Mouse (Mus musculus) hindbrain, postnatal 0 days (tissue): Measurements from ENCODE around the gene Gm5414. TPM values are rescaled to one million over a fixed set of nuclear protein-coding genes. Genes with fewer than 3 reads are reported as not detected.

Experiments used
- ATAC-seq: fragments of 200-750 bp; cut with Nextera tagmentation; 2 replicates; pipeline ENCODE4 v1.8.0; 2017; ENCODE audit warnings: mild to moderate bottlenecking, moderate TSS enrichment, moderate library complexity
- DNase-seq: peaks from one replicate; pipeline ENCODE4 v3.0.0-alpha.2; 2015; ENCODE audit warnings: low spot score
- H3K27ac ChIP-seq: fragments of 300-500 bp; sonication (generic); 2 replicates; pipeline ENCODE4 v1.5.1; 2014; ENCODE audit warnings: mild to moderate bottlenecking
- H3K27me3 ChIP-seq: fragments of 300-500 bp; sonication (generic); 2 replicates; pipeline ENCODE4 v1.6.1; 2014; ENCODE audit warnings: low read length, mixed read lengths; ENCODE audit not compliant: insufficient read depth
- H3K36me3 ChIP-seq: fragments of 300-500 bp; sonication (generic); 2 replicates; pipeline ENCODE4 v1.6.1; 2014; ENCODE audit warnings: low read length, mixed read lengths; ENCODE audit not compliant: insufficient read depth
- H3K4me1 ChIP-seq: fragments of 300-500 bp; sonication (generic); 2 replicates; pipeline ENCODE4 v1.6.1; 2014; ENCODE audit warnings: antibody characterized with exemption, low read length, mixed read lengths; ENCODE audit not compliant: insufficient read depth
- H3K4me2 ChIP-seq: fragments of 300-500 bp; sonication (generic); 2 replicates; pipeline ENCODE4 v1.6.1; 2014; ENCODE audit warnings: low read depth, mild to moderate bottlenecking, low read length, moderate library complexity, mixed read lengths
- H3K4me3 ChIP-seq: fragments of 300-500 bp; sonication (generic); 2 replicates; pipeline ENCODE4 v1.5.1; 2014; ENCODE audit warnings: low read length
- H3K9ac ChIP-seq: fragments of 300-500 bp; sonication (generic); replicated peaks from 2 replicates; pipeline ENCODE4 v1.6.1; 2014; ENCODE audit warnings: mild to moderate bottlenecking, low read length, moderate library complexity, mixed read lengths
- H3K9me3 ChIP-seq: fragments of 300-500 bp; sonication (generic); 2 replicates; pipeline ENCODE4 v1.6.1; 2016; ENCODE audit warnings: low read length, mixed read lengths
- CTCF ChIP-seq: IDR thresholded peaks from 2 replicates; pipeline ENCODE4 v1.5.1; 2016; ENCODE audit warnings: antibody characterized with exemption, control low read depth, low read depth
- WGBS: fragments of 180-500 bp; shearing (Covaris S2); extraction: QIAGEN DNeasy Blood & Tissue Kit; methylation state at CpG from one replicate; pipeline ENCODE4 v1.1.7; 2014; 5-methylcytosine and 5-hydroxymethylcytosine counted together
- microRNA-seq, 2 experiments: library from miRNA; unstranded; fragments of <30 nt; microRNA quantifications; one replicate each; pipeline ENCODE4; 2016
- polyA plus RNA-seq: library from polyadenylated mRNA; unstranded; fragments of >200 nt; fragmentation: Nextera tagmentation; extraction: Ambion mirVana; gene quantifications from 2 replicates; pipeline ENCODE4 v1.2.1, GENCODE M21; 2015
- total RNA-seq: library from RNA; depleted of rRNA; stranded (reverse); fragments of >200 nt; gene quantifications from 2 replicates; pipeline ENCODE4 v1.2.3, GENCODE M21; 2014; rRNA removed

The Gm5414 gene
- total and polyA plus RNA-seq, 2 experiments from 2014 or later: not detected

DNA sequence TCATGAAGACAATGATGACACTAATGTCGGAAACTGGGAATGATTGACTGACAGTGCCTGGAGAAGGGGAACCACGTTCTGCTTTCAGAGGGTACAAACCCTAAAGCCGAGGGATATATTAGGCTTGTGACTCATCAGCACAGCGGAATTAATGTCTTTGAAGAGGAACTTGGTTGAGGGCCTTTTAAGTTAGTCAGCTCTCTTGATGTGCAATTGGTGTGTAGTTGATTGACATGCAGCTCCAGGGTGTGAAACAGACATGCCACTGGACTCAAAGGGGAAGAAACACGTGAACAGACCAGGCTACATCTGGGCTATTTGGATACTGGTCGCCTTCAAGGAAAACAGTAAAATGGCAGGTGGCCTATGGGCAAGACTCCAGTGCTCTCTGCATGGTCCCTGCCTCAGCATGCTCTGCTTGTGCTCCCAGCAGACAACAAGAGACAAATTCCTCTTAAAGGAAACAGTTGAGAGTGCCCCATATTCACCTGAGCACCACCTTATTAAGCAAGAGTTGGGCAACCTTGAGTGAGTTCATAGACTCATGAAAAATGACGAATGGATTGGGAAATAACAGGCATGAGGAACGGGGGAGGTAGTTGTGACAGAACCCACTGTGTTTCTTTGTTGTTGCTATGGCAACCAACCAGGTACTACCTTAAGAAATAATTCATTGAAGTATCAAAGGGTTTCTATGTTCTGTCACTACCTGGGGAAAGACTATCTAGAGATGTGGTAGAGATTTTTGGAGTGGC, 44.6 kb downstream of the Gm5414 start:
- Histone ChIP-seq H3K27ac (no peak overlapping the region), H3K27me3 (no peaks in the 10 kb centered on the region), H3K4me1 (no peaks in the 10 kb centered on the region), H3K4me2 (no peak overlapping the region), H3K9ac (no peak overlapping the region), H3K4me3 (no peak overlapping the region), H3K9me3 (no peaks in the 10 kb centered on the region), H3K36me3 (no peaks in the 10 kb centered on the region)
- WGBS: 77% methylated on average over 8 of the region's 8 CpGs
- no peak for DNase-seq
- TF ChIP-seq CTCF: no peak
- ATAC-seq: no peak

DNA sequence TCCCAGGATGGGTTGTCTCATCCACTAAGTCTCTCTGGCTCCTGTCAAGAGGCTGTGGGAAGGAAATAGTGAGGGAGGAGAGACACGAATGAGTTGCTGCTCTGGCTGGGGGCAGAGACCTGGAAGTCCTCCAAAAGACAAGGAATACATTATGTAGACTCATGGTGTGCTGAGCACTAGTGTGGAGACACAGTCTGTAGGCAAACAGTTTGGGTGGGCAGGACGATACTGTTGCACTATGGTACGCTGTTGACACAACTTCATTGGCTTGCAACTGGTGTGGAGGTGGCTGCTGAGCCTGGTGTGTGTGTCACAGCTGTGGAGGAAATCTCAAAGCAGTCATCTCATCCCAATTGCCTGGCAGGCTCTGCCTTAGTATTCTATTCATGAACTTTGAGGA, 46.3 kb downstream of the Gm5414 start:
- Histone ChIP-seq H3K4me1 (no peaks in the 10 kb centered on the region), H3K9ac (no peak overlapping the region), H3K4me2 (no peak overlapping the region), H3K27me3 (no peaks in the 10 kb centered on the region), H3K27ac (no peak overlapping the region), H3K9me3 (no peaks in the 10 kb centered on the region), H3K36me3 (no peaks in the 10 kb centered on the region), H3K4me3 (no peak overlapping the region)
- TF ChIP-seq CTCF: no peak
- 64% methylated on average over 3 of the region's 3 CpGs for WGBS
- DNase-seq (no peak), ATAC-seq (no peak)

DNA sequence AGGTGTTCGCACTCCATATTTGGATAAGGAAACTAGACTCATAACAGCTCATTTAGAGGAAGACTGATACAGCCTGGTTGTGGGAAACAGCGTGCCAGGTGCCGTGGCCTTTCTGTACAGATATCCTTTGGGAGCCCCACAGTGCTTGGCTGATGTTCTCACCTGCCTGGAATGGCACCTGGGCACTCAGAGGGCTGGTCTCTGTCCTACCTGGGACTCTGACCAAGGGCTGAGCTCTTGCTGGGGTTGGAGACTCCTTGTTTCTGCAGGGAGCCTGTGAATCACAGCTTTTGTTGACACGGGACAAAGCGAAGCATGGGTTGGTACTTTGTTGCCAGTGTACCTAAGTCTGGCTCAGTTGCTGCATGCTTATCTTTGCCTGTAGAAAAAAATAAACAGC, 52.5 kb downstream of the Gm5414 start:
- 88% methylated on average over 5 of the region's 5 CpGs for WGBS
- no peaks in the 10 kb centered on the region for H3K36me3 ChIP-seq
- no peak for ATAC-seq
- no peak overlapping the region for H3K27ac ChIP-seq
- H3K9me3 ChIP-seq: no peaks in the 10 kb centered on the region
- no peak for TF ChIP-seq CTCF
- DNase-seq: no peak
- H3K27me3 ChIP-seq: no peaks in the 10 kb centered on the region
- no peaks in the 10 kb centered on the region for H3K4me1 ChIP-seq
- no peak overlapping the region for H3K4me2 ChIP-seq
- H3K9ac ChIP-seq: no peak overlapping the region
- H3K4me3 ChIP-seq: no peak overlapping the region

Small RNAs within 50 kb of the gene (microRNA-seq; reads per million reads assigned to microRNA genes)
- gene Gm44383 (0 reads per million in 2 experiments), gene Gm44479 (0 reads per million in 2 experiments)

Other genes with a start within 250 kb of the Gm5414 start
- gene Krt7, start 217.1 kb downstream of the Gm5414 start, total RNA-seq: 0.40 and 0.73 TPM in 2 replicates
- gene Krt7, start 217.1 kb downstream of the Gm5414 start, polyA plus RNA-seq: 0.84 and 0.95 TPM in 2 replicates
- 0.75 and 1.5 TPM in 2 replicates for gene Krt87, start 189.4 kb downstream of the Gm5414 start, total RNA-seq
- gene Krt87, start 189.4 kb downstream of the Gm5414 start, polyA plus RNA-seq: 0.69 and 0.96 TPM in 2 replicates
- not detected in 2 replicates for gene Krt88, start 180.4 kb downstream of the Gm5414 start, total RNA-seq
- gene Krt88, start 180.4 kb downstream of the Gm5414 start, polyA plus RNA-seq: 0.16 TPM in 1 of 2 replicates, not detected in the other
- not detected in 2 replicates for gene Krt81, start 164.4 kb downstream of the Gm5414 start, total RNA-seq
- gene Krt81, start 164.4 kb downstream of the Gm5414 start, polyA plus RNA-seq: 0.09 TPM in 1 of 2 replicates, not detected in the other
- gene Krt86, start 154.7 kb downstream of the Gm5414 start, total RNA-seq: 0.05 TPM in 1 of 2 replicates, not detected in the other
- gene Krt86, start 154.7 kb downstream of the Gm5414 start, polyA plus RNA-seq: 0.26 and 0.34 TPM in 2 replicates
- not detected in 2 replicates for gene Krt83, start 136.7 kb downstream of the Gm5414 start, total RNA-seq
- gene Krt83, start 136.7 kb downstream of the Gm5414 start, polyA plus RNA-seq: not detected in 2 replicates
- not detected in 2 replicates for gene Gm49425, start 110.9 kb downstream of the Gm5414 start, total RNA-seq
- gene Gm49425, start 110.9 kb downstream of the Gm5414 start, polyA plus RNA-seq: not detected in 2 replicates
- not detected in 2 replicates for gene Krt84, start 95.4 kb downstream of the Gm5414 start, total RNA-seq
- not detected in 2 replicates for gene Krt84, start 95.4 kb downstream of the Gm5414 start, polyA plus RNA-seq
- gene Krt82, start 77.5 kb downstream of the Gm5414 start, total RNA-seq: not detected in 2 replicates
- not detected in 2 replicates for gene Krt82, start 77.5 kb downstream of the Gm5414 start, polyA plus RNA-seq
- 0.11 TPM in 1 of 2 replicates, not detected in the other for gene Krt90, start 65.2 kb downstream of the Gm5414 start, total RNA-seq
- gene Krt90, start 65.2 kb downstream of the Gm5414 start, polyA plus RNA-seq: 0.11 and 0.26 TPM in 2 replicates
- gene Krt75, start 54.3 kb downstream of the Gm5414 start, total RNA-seq: 0.10 and 0.47 TPM in 2 replicates
- 0.09 and 0.15 TPM in 2 replicates for gene Krt75, start 54.3 kb downstream of the Gm5414 start, polyA plus RNA-seq
- not detected in 2 replicates for gene Gm5478, start 19.2 kb upstream of the Gm5414 start, total RNA-seq
- gene Gm5478, start 19.2 kb upstream of the Gm5414 start, polyA plus RNA-seq: not detected in 2 replicates
- gene Krt6b, start 52.1 kb upstream of the Gm5414 start, total RNA-seq: not detected in 2 replicates
- gene Krt6b, start 52.1 kb upstream of the Gm5414 start, polyA plus RNA-seq: not detected in 2 replicates
- gene Krt6a, start 66.1 kb upstream of the Gm5414 start, total RNA-seq: not detected in 2 replicates
- 0.13 TPM in 1 of 2 replicates, not detected in the other for gene Krt6a, start 66.1 kb upstream of the Gm5414 start, polyA plus RNA-seq
- not detected in 2 replicates for gene Krt5, start 84.7 kb upstream of the Gm5414 start, total RNA-seq
- 0.15 TPM in 1 of 2 replicates, not detected in the other for gene Krt5, start 84.7 kb upstream of the Gm5414 start, polyA plus RNA-seq
- 2.1 and 2.2 TPM in 2 replicates for gene Krt71, start 114.9 kb upstream of the Gm5414 start, total RNA-seq
- gene Krt71, start 114.9 kb upstream of the Gm5414 start, polyA plus RNA-seq: 1.2 and 1.9 TPM in 2 replicates
- gene Krt72, start 158.3 kb upstream of the Gm5414 start, total RNA-seq: 1.9 TPM in 1 of 2 replicates, not detected in the other
- 0.44 TPM in 1 of 2 replicates, not detected in the other for gene Krt72, start 158.3 kb upstream of the Gm5414 start, polyA plus RNA-seq
- 1.5 and 1.7 TPM in 2 replicates for gene Krt73, start 174.2 kb upstream of the Gm5414 start, total RNA-seq
- gene Krt73, start 174.2 kb upstream of the Gm5414 start, polyA plus RNA-seq: 2.4 and 2.5 TPM in 2 replicates
- 0.37 TPM in 1 of 2 replicates, not detected in the other for gene Krt2, start 190.0 kb upstream of the Gm5414 start, total RNA-seq
- 0.21 and 0.37 TPM in 2 replicates for gene Krt2, start 190.0 kb upstream of the Gm5414 start, polyA plus RNA-seq
- 7.5 and 13.7 TPM in 2 replicates for gene Krt1, start 222.6 kb upstream of the Gm5414 start, total RNA-seq
- 18.2 and 19.4 TPM in 2 replicates for gene Krt1, start 222.6 kb upstream of the Gm5414 start, polyA plus RNA-seq
- gene Krt77, start 241.5 kb upstream of the Gm5414 start, total RNA-seq: 0.22 and 0.68 TPM in 2 replicates
- 0.49 and 1.2 TPM in 2 replicates for gene Krt77, start 241.5 kb upstream of the Gm5414 start, polyA plus RNA-seq